Mouse (Mus musculus): ENCODE measurements around the gene Cox7a2l. TPM values are rescaled to one million over a fixed set of nuclear protein-coding genes. Genes with fewer than 3 reads are reported as not detected.

The Cox7a2l gene
- 39.0 and 56.7 TPM in 2 replicates for polyA plus RNA-seq (2012; rRNA removed)

DNA sequence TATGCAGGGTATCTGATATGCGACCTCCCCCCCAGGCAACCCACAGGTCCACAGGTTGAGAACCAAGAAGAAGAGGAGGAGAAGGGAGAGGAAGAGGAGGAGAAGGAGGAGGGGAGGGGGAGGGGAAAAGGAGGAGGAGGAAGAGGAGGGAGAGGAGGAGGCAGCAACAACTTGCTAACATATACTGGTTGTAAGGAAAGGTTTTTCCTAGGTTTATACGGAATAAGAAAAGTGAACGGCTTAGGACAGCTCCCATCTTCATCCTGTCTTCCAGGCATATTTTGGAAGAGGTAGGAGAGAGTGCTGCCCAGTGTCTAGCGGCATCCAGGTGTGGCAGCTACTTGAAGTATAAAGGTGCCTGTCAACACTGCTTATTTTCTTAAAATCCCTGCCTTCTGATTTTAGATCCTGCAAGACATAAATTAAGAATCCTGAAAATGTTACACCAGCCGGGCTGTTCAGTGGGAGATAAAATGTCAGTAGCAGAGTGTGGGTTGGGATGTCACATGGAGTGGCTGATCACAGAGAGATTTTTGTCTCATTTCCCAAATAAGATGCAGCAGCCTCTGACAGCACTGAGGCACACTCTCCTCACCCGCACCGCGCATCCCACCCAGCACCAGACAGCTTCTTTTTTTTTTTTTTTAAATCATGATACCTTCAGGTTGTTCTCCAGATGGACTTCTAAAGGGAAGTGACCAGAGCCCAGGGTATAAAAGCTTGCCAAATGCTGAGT is at the start of gene Cox7a2l:
Gene Cox7a2l (minus strand): TSS at position 51 of the 736 bp plus-strand sequence.

Other genes with a start within 250 kb of the Cox7a2l start
- gene Eml4, start 166.4 kb downstream of the Cox7a2l start, polyA plus RNA-seq (2012; rRNA removed), result 1.7 and 2.5 TPM in 2 replicates
- gene Kcng3, start 114.6 kb upstream of the Cox7a2l start, polyA plus RNA-seq (2012; rRNA removed), result 0.25 and 0.30 TPM in 2 replicates
- 18.0 and 22.4 TPM in 2 replicates for gene Mta3, start 188.8 kb upstream of the Cox7a2l start, polyA plus RNA-seq (2012; rRNA removed)